Mouse (Mus musculus) frontal cortex, adult (tissue): ENCODE data around the gene Nfix.
A peak's percentile ranks its signal among the peaks of the same experiment; 100 is the strongest.

Experiments used
- ATAC-seq: cut with Nextera tagmentation; 2 replicates; pipeline ENCODE4 v1.9.2; 2017; ENCODE audit warnings: mild to moderate bottlenecking, moderate library complexity, mixed read lengths; ENCODE audit not compliant: low TSS enrichment

Nfix gene

GRCm38 (mm10) chr8:84781686-84782505 is 18.2 kb downstream of the Nfix start:
- no peak for ATAC-seq

GRCm38 (mm10) chr8:84780949-84781680 is 19.0 kb downstream of the Nfix start:
- ATAC-seq: no peak

GRCm38 (mm10) chr8:84780225-84780555 is 20.0 kb downstream of the Nfix start:
- ATAC-seq: 0 out of 2 replicates have a peak, but pooled peaks have one; percentile 14

GRCm38 (mm10) chr8:84779519-84780224 is 20.5 kb downstream of the Nfix start:
- ATAC-seq: 0 out of 2 replicates have a peak, but pooled peaks have one; percentile 11

- ATAC-seq: no peak
Measured at GRCm38 (mm10) chr8:84778638-84779380, 21.3 kb downstream of the Nfix start.

- ATAC-seq: no peak
Measured at GRCm38 (mm10) chr8:84777899-84778637, 22.1 kb downstream of the Nfix start.

GRCm38 (mm10) chr8:84776569-84776968 is 23.6 kb downstream of the Nfix start:
- no peak for ATAC-seq

- no peak for ATAC-seq
Measured at GRCm38 (mm10) chr8:84775621-84776113, 24.5 kb downstream of the Nfix start.

GRCm38 (mm10) chr8:84775105-84775591 is 25.0 kb downstream of the Nfix start:
- peak; percentile 38 for ATAC-seq

- ATAC-seq: no peak
Measured at GRCm38 (mm10) chr8:84774473-84774911, 25.7 kb downstream of the Nfix start.

- peak; percentile 66 for ATAC-seq
Measured at GRCm38 (mm10) chr8:84773833-84774232, 26.3 kb downstream of the Nfix start.

- no peak for ATAC-seq
Measured at GRCm38 (mm10) chr8:84773304-84773703, 26.8 kb downstream of the Nfix start.

GRCm38 (mm10) chr8:84772628-84773027 is 27.5 kb downstream of the Nfix start:
- ATAC-seq: no peak

GRCm38 (mm10) chr8:84771941-84772378 is 28.2 kb downstream of the Nfix start:
- no peak for ATAC-seq

GRCm38 (mm10) chr8:84771000-84771687 is 29.0 kb downstream of the Nfix start:
- no peak for ATAC-seq

GRCm38 (mm10) chr8:84770100-84770953 is 29.8 kb downstream of the Nfix start:
- ATAC-seq: no peak

GRCm38 (mm10) chr8:84769324-84769723 is 30.8 kb downstream of the Nfix start:
- no peak for ATAC-seq

GRCm38 (mm10) chr8:84768343-84769095 is 31.6 kb downstream of the Nfix start:
- ATAC-seq: no peak
